Mouse (Mus musculus) forebrain, embryonic 14.5 days (tissue): Measurements from ENCODE around the gene Gh. TPM values are rescaled to one million over a fixed set of nuclear protein-coding genes. Genes with fewer than 3 reads are reported as not detected.

Source experiments
- ATAC-seq: fragments of 200-750 bp; cut with Nextera tagmentation; 2 replicates; pipeline ENCODE4 v1.8.0; 2017; ENCODE audit warnings: mild to moderate bottlenecking, moderate library complexity
- DNase-seq: peaks from one replicate; pipeline ENCODE4 v3.0.0-alpha.2; 2015; ENCODE audit warnings: low spot score
- H3K27ac ChIP-seq: fragments of 300-500 bp; sonication (generic); 2 replicates; pipeline ENCODE4 v1.5.1; 2014; ENCODE audit warnings: low read depth, mild to moderate bottlenecking, control low read depth, low read length, moderate library complexity
- H3K27me3 ChIP-seq: fragments of 300-500 bp; sonication (generic); replicated peaks from 2 replicates; pipeline ENCODE4 v1.6.1; 2014; ENCODE audit warnings: low read length, control low read depth, mixed read lengths; ENCODE audit not compliant: control insufficient read depth, insufficient read depth
- H3K36me3 ChIP-seq: fragments of 300-500 bp; sonication (generic); 2 replicates; pipeline ENCODE4 v1.6.1; 2014; ENCODE audit warnings: low read length, control low read depth; ENCODE audit not compliant: control insufficient read depth, insufficient read depth
- H3K4me1 ChIP-seq: fragments of 300-500 bp; sonication (generic); 2 replicates; pipeline ENCODE4 v1.6.1; 2014; ENCODE audit warnings: antibody characterized with exemption, low read length, control low read depth; ENCODE audit not compliant: control insufficient read depth, insufficient read depth
- H3K4me2 ChIP-seq: fragments of 300-500 bp; sonication (generic); 2 replicates; pipeline ENCODE4 v1.6.1; 2014; ENCODE audit warnings: mild to moderate bottlenecking, control low read depth, low read length
- H3K4me3 ChIP-seq: fragments of 300-500 bp; sonication (generic); 2 replicates; pipeline ENCODE4 v1.5.1; 2014; ENCODE audit warnings: low read depth, low read length, control low read depth
- H3K9ac ChIP-seq: fragments of 300-500 bp; sonication (generic); 2 replicates; pipeline ENCODE4 v1.6.1; 2014; ENCODE audit warnings: mild to moderate bottlenecking, low read length, control low read depth, moderate library complexity
- H3K9me3 ChIP-seq: fragments of 300-500 bp; sonication (generic); replicated peaks from 2 replicates; pipeline ENCODE4 v1.6.1; 2016; ENCODE audit warnings: low read length, control low read depth, mixed read lengths; ENCODE audit not compliant: control insufficient read depth
- WGBS: fragments of 180-500 bp; shearing (Covaris S2); extraction: QIAGEN DNeasy Blood & Tissue Kit; methylation state at CpG from one replicate; pipeline ENCODE4 v1.1.7; 2014; 5-methylcytosine and 5-hydroxymethylcytosine counted together
- polyA plus RNA-seq: library from polyadenylated mRNA; unstranded; fragments of >200 nt; fragmentation: Nextera tagmentation; extraction: Ambion mirVana; gene quantifications from 2 replicates; pipeline ENCODE4 v1.2.1, GENCODE M21; 2014

Gh gene
- polyA plus RNA-seq, 1 experiment from 2014 or later: not detected

GRCm38 (mm10) chr11:106271131-106271793 lies 30.4 kb downstream of the Gh start:
- no peak for ATAC-seq
- 38% methylated on average over 5 of the region's 5 CpGs for WGBS
- Histone ChIP-seq H3K27me3 (no peaks in the 10 kb centered on the region), H3K9ac (peak overlapping the region; percentile 95), H3K4me2 (peak overlapping the region; percentile 79), H3K27ac (0 out of 2 replicates have a peak overlapping the region, but pooled peaks have one; percentile 88), H3K4me3 (peak overlapping the region; percentile 96), H3K4me1 (peaks cover 30% of the 10 kb centered on the region), H3K36me3 (peaks cover 7% of the 10 kb centered on the region), H3K9me3 (no peaks in the 10 kb centered on the region)
- DNase-seq: no peak

- Histone ChIP-seq H3K36me3 (peaks cover 30% of the 10 kb centered on the region), H3K4me1 (peaks cover 27% of the 10 kb centered on the region), H3K27ac (peak overlapping the region; percentile 62; the same call in 1 of the 2 replicates), H3K9ac (peak overlapping the region; percentile 41; the same call in 1 of the 2 replicates), H3K9me3 (no peaks in the 10 kb centered on the region), H3K27me3 (no peaks in the 10 kb centered on the region), H3K4me3 (no peak overlapping the region), H3K4me2 (peak overlapping the region; percentile 14; the same call in 1 of the 2 replicates)
- 63% methylated on average over 3 of the region's 3 CpGs for WGBS
- DNase-seq (peak; percentile 39), ATAC-seq (no peak)
Observed at GRCm38 (mm10) chr11:106269060-106269431, 32.6 kb downstream of the Gh start.

GRCm38 (mm10) chr11:106268326-106269059 lies 33.2 kb downstream of the Gh start:
- peaks cover 27% of the 10 kb centered on the region for H3K4me1 ChIP-seq
- peaks cover 35% of the 10 kb centered on the region for H3K36me3 ChIP-seq
- H3K4me2 ChIP-seq: peak overlapping the region; percentile 14; the same call in 1 of the 2 replicates
- H3K4me3 ChIP-seq: no peak overlapping the region
- H3K27ac ChIP-seq: peak overlapping the region; percentile 62
- DNase-seq (peak; percentile 24), ATAC-seq (no peak)
- no peaks in the 10 kb centered on the region for H3K27me3 ChIP-seq
- peak overlapping the region; percentile 41; the same call in 1 of the 2 replicates for H3K9ac ChIP-seq
- 74% methylated on average over 8 of the region's 8 CpGs for WGBS
- H3K9me3 ChIP-seq: no peaks in the 10 kb centered on the region

- 85% methylated on average over 5 of the region's 5 CpGs for WGBS
- ATAC-seq: no peak
- DNase-seq: no peak
- Histone ChIP-seq H3K4me2 (peak overlapping the region; percentile 14; the same call in 1 of the 2 replicates), H3K9ac (no peak overlapping the region), H3K36me3 (peaks cover 41% of the 10 kb centered on the region), H3K27ac (peak overlapping the region; percentile 62), H3K27me3 (no peaks in the 10 kb centered on the region), H3K9me3 (no peaks in the 10 kb centered on the region), H3K4me3 (no peak overlapping the region), H3K4me1 (peaks cover 24% of the 10 kb centered on the region)
Observed at GRCm38 (mm10) chr11:106267871-106268270, 33.8 kb downstream of the Gh start.

GRCm38 (mm10) chr11:106267311-106267852 lies 34.3 kb downstream of the Gh start:
- H3K4me1 ChIP-seq: peaks cover 24% of the 10 kb centered on the region
- H3K4me3 ChIP-seq: no peak overlapping the region
- H3K9ac ChIP-seq: no peak overlapping the region
- ATAC-seq (no peak), DNase-seq (peak; percentile 33)
- 66% methylated on average over 15 of the region's 15 CpGs for WGBS
- H3K4me2 ChIP-seq: 0 out of 2 replicates have a peak overlapping the region, but pooled peaks have one; percentile 5
- H3K27ac ChIP-seq: peak overlapping the region; percentile 62; the same call in 1 of the 2 replicates
- H3K9me3 ChIP-seq: no peaks in the 10 kb centered on the region
- no peaks in the 10 kb centered on the region for H3K27me3 ChIP-seq
- H3K36me3 ChIP-seq: peaks cover 46% of the 10 kb centered on the region

GRCm38 (mm10) chr11:106266431-106266830 lies 35.2 kb downstream of the Gh start:
- no peak overlapping the region for H3K4me2 ChIP-seq
- WGBS: 95% methylated on average over 10 of the region's 10 CpGs
- H3K27ac ChIP-seq: no peak overlapping the region
- H3K36me3 ChIP-seq: peaks cover 56% of the 10 kb centered on the region
- no peaks in the 10 kb centered on the region for H3K27me3 ChIP-seq
- ATAC-seq (no peak), DNase-seq (no peak)
- H3K4me3 ChIP-seq: no peak overlapping the region
- no peak overlapping the region for H3K9ac ChIP-seq
- H3K4me1 ChIP-seq: peaks cover 21% of the 10 kb centered on the region
- no peaks in the 10 kb centered on the region for H3K9me3 ChIP-seq

GRCm38 (mm10) chr11:106265570-106265969 lies 36.1 kb downstream of the Gh start:
- 97% methylated on average over 4 of the region's 4 CpGs for WGBS
- DNase-seq (no peak), ATAC-seq (no peak)
- no peaks in the 10 kb centered on the region for H3K9me3 ChIP-seq
- peaks cover 64% of the 10 kb centered on the region for H3K36me3 ChIP-seq
- H3K4me2 ChIP-seq: no peak overlapping the region
- H3K9ac ChIP-seq: no peak overlapping the region
- no peak overlapping the region for H3K4me3 ChIP-seq
- peaks cover 17% of the 10 kb centered on the region for H3K4me1 ChIP-seq
- no peaks in the 10 kb centered on the region for H3K27me3 ChIP-seq
- no peak overlapping the region for H3K27ac ChIP-seq

GRCm38 (mm10) chr11:106264988-106265387 lies 36.7 kb downstream of the Gh start:
- Histone ChIP-seq H3K4me3 (no peak overlapping the region), H3K9ac (no peak overlapping the region), H3K27ac (no peak overlapping the region), H3K36me3 (peaks cover 66% of the 10 kb centered on the region), H3K4me1 (peaks cover 15% of the 10 kb centered on the region), H3K4me2 (no peak overlapping the region), H3K27me3 (no peaks in the 10 kb centered on the region), H3K9me3 (no peaks in the 10 kb centered on the region)
- ATAC-seq: no peak
- no peak for DNase-seq
- 94% methylated on average over 15 of the region's 15 CpGs for WGBS
